Mouse (Mus musculus) olfactory bulb, adult 2 months (tissue): ENCODE results near the gene Bcl2l1. TPM values are rescaled to one million over a fixed set of nuclear protein-coding genes. Genes with fewer than 3 reads are reported as not detected.

ENCODE experiments used
- H3K27ac ChIP-seq: fragments of 200-500 bp; 2 replicates; pipeline ENCODE4 v1.5.1; 2012; ENCODE audit warnings: low read depth, low read length; ENCODE audit not compliant: insufficient read depth
- H3K4me1 ChIP-seq: fragments of 200-500 bp; 2 replicates; pipeline ENCODE4 v1.6.1; 2012; ENCODE audit warnings: low read length; ENCODE audit not compliant: control insufficient read depth, insufficient read depth
- H3K4me3 ChIP-seq: fragments of 200-500 bp; 2 replicates; pipeline ENCODE4 v1.5.1; 2012; ENCODE audit warnings: mild to moderate bottlenecking, low read depth, low read length, moderate library complexity; ENCODE audit not compliant: insufficient read depth
- CTCF ChIP-seq: fragments of 200-500 bp; IDR thresholded peaks from 2 replicates; pipeline ENCODE4 v1.5.1; 2012; ENCODE audit warnings: low read depth, mild to moderate bottlenecking, low read length, moderate library complexity; ENCODE audit not compliant: insufficient read depth
- POLR2A ChIP-seq: fragments of 200-500 bp; IDR thresholded peaks from 2 replicates; pipeline ENCODE4 v1.6.1; 2012; ENCODE audit warnings: mild to moderate bottlenecking, low read depth, low read length, moderate library complexity; ENCODE audit not compliant: insufficient read depth
- WGBS: fragments of 180-500 bp; shearing (Covaris S2); methylation state at CpG from one replicate; pipeline ENCODE4 v1.1.7; 2018; 5-methylcytosine and 5-hydroxymethylcytosine counted together
- polyA plus RNA-seq: library from polyadenylated mRNA; stranded (reverse); fragments of >200 nt; gene quantifications from 2 replicates; pipeline ENCODE4 v1.2.4, GENCODE M21; 2012; ENCODE audit warnings: low replicate concordance; ENCODE audit not compliant: missing spikeins, insufficient read depth, insufficient read length

The Bcl2l1 gene
- polyA plus RNA-seq, 1 experiment, result 296 TPM

- TF ChIP-seq POLR2A, result no peak
- no peak for TF ChIP-seq CTCF
- Histone ChIP-seq H3K4me1 (peaks cover 49% of the 10 kb centered on the region), H3K4me3 (no peak overlapping the region), H3K27ac (peak overlapping the region; percentile 92)
- WGBS, result 6% methylated on average over 18 of the region's 18 CpGs
These were observed 45.8 kb downstream of the Bcl2l1 start for GRCm38 (mm10) chr2:152785446-152786350.

DNA sequence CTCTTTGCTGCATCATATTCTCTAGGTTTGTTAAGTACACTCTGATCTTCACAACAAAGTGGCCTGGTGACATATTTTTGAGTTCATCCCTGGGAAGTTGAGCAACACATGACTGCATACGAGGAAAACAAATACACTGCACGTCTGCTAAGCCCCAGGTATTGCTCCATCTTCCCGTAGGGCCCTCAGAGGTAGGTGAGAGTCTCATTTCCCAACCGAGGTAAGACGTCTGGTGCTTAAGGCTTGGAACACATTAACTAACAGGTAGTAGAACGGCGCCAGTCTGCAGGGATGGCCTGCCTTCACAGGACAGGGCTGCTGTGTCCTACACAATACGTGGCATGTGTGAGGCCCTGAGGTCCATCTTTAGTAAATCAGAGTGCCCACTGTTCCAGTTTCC is 46.9 kb downstream of the Bcl2l1 start:
- Histone ChIP-seq H3K4me1 (peaks cover 50% of the 10 kb centered on the region), H3K4me3 (no peak overlapping the region), H3K27ac (peak overlapping the region; percentile 92)
- TF ChIP-seq POLR2A (no peak), CTCF (no peak)
- 88% methylated on average over 8 of the region's 8 CpGs for WGBS

GRCm38 (mm10) chr2:152783241-152783640 is 48.3 kb downstream of the Bcl2l1 start:
- H3K4me1 ChIP-seq, result peaks cover 39% of the 10 kb centered on the region
- H3K4me3 ChIP-seq, result no peak overlapping the region
- no peak for TF ChIP-seq POLR2A
- TF ChIP-seq CTCF, result no peak
- no peak overlapping the region for H3K27ac ChIP-seq
- 95% methylated on average over 5 of the region's 5 CpGs for WGBS

DNA sequence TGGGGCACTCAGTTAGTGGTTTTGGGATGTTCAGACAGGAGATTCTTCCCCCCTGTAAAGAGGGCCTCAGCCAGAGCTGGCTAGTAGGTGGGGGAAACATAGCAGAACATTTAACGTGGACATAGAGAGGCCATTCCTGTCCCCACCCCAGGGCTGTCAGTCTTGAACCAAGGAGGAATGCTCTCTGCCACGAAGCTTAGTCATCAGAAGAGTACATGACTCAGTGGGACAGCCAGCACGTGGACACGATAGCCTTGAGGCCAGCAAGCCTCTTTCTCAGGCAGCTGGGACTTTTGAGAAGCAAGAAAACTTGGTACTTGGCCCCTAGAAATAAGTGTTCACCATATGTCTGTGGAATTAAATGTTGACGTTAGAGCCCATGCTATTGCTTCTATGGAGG is 48.9 kb downstream of the Bcl2l1 start:
- TF ChIP-seq CTCF, result no peak
- no peak for TF ChIP-seq POLR2A
- Histone ChIP-seq H3K4me1 (peaks cover 39% of the 10 kb centered on the region), H3K27ac (no peak overlapping the region), H3K4me3 (no peak overlapping the region)
- 78% methylated on average over 5 of the region's 5 CpGs for WGBS

GRCm38 (mm10) chr2:152781031-152781711 is 50.4 kb downstream of the Bcl2l1 start:
- WGBS, result 72% methylated on average over 3 of the region's 3 CpGs
- H3K4me3 ChIP-seq, result no peak overlapping the region
- H3K27ac ChIP-seq, result no peak overlapping the region
- TF ChIP-seq CTCF (no peak), POLR2A (no peak)
- peaks cover 41% of the 10 kb centered on the region for H3K4me1 ChIP-seq

- Histone ChIP-seq H3K4me3 (no peak overlapping the region), H3K4me1 (peaks cover 35% of the 10 kb centered on the region), H3K27ac (no peak overlapping the region)
- TF ChIP-seq POLR2A (no peak), CTCF (no peak)
- 92% methylated on average over 2 of the region's 2 CpGs for WGBS
These were observed 51.1 kb downstream of the Bcl2l1 start for GRCm38 (mm10) chr2:152780466-152780865.

- 93% methylated on average over 3 of the region's 3 CpGs for WGBS
- Histone ChIP-seq H3K27ac (no peak overlapping the region), H3K4me3 (no peak overlapping the region), H3K4me1 (peaks cover 19% of the 10 kb centered on the region)
- TF ChIP-seq POLR2A, result no peak
- TF ChIP-seq CTCF, result no peak
These were observed 54.4 kb downstream of the Bcl2l1 start for GRCm38 (mm10) chr2:152777081-152777480.

DNA sequence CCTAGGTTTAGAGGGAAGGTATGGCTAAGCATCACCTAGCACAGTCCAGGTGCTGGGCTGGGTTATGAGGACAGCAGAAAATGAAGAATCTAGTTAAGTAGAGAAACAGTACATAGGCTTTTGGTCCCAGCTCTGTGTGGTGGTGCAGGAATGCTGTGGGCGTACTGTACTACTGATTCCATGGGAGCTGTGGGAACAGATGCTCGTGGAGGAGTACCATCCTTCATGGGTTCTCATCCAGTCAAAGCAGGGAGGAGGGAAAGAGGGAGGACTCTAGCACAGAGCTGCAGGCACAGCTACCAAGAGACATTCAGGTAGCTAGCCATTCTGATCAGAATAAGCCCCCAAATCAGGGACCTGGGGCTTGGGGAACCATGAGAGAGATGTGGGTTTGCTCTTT is 55.1 kb downstream of the Bcl2l1 start:
- peaks cover 13% of the 10 kb centered on the region for H3K4me1 ChIP-seq
- H3K4me3 ChIP-seq, result no peak overlapping the region
- H3K27ac ChIP-seq, result no peak overlapping the region
- WGBS, result 66% methylated on average over 2 of the region's 2 CpGs
- no peak for TF ChIP-seq CTCF
- TF ChIP-seq POLR2A, result no peak

DNA sequence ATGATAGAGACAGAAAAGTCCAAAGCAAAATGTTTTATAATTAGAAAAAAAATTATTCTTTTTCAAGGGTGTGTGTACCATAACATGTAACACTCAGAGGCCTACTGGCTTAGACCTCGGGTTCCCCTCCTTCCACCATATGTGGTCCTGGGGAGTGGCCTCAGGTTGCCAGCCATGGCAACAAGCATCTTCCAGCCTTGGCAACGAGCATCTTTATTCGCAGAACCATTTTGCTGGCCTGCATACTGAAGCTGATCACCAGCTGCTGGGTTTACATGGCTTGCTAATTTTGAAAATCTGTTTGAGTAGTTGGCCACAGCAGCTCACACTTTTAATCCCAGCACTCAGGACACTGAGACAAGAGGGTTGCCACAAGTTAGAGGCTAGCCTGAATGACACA is 55.5 kb downstream of the Bcl2l1 start:
- Histone ChIP-seq H3K4me3 (no peak overlapping the region), H3K27ac (no peak overlapping the region), H3K4me1 (peaks cover 8% of the 10 kb centered on the region)
- TF ChIP-seq POLR2A (no peak), CTCF (no peak)
- 66% methylated on average over 3 of the region's 3 CpGs for WGBS
